Mouse (Mus musculus): ENCODE results near the gene I830077J02Rik.
"Not testable (repeated sequence)": the region's sequence is repeated elsewhere in the genome, so short reads cannot be mapped to it uniquely, and the experiment has no call there.

The I830077J02Rik gene

DNA sequence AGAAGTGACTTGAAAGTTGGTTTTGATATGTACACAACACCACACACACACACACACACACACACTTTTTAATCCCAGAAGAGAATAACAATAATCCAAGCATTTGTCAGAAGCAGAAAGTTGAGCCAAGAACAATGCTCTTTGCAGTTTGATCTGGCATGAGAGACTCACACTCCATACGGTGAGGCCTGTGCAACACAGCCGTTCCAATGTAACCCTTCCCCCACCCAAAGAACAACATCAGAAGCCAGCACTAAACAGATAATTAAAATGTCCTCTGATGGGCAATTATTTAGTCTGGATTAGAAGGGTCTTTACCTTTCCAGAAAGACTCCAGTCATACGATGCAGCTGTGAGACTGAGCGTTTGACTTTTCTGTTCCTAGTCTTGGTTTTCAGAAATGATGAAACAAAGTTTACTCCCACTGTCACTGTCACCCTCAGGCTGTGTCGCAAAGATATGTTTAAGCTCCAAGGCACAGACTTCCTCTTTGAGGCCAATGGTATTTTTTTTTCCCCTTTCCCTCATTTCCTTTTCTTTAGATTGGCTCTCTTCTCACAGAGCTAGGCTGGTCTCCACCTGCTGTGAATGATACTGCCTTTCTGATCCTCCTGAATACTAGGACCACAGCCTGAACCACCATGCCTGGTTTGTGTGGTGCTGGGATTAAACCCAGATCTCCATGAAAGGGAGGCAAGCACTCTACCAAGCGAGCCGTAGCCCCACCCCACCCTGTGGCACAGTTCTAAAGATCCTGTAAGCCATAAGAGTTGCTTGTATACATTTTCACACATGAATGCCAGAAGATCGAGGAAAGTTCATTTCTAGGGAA lies at the start of gene I830077J02Rik:
TSS of gene I830077J02Rik (minus strand) at position 425 of the 832 bp plus-strand sequence.
- DNase-seq, result no peak

DNA sequence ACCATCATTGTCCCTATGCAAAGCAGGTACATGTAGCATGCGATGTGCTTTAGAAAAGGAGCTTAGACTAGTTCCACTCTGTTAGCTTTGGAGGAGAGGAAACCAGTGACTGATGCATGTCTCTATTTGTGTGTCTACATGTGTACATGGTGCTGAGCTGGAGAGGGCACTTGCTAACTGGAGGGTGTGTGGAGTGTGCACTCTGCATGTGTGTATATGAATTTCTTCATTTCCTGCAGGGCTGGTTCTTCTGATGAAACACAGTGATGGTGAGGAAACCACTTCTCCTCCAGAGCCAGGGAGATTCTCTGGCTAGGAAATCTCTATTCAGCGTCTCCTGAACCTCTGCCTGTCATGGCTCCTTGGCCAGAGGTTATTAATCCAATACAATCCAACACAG lies 41.7 kb upstream of the I830077J02Rik start:
- no peak for DNase-seq

DNA sequence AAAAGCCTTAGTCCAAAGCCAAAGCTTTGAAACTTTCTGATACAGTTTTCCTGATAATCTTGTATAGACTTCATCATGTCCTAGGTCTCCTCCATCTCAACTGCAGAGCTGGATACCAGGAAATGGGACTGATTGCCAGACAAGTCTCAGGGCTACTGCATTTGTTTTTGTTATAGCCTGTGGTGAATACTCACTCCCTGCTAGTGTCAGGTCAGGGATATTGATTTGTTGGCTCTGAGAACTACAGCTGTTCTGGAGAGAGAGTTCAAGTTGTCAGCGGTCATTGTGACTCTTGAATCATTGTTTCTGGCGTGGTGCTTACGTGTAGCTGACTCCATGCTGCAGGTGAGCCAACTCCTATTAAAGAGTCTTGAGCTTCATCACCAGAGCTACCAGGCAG lies 40.9 kb upstream of the I830077J02Rik start, which contains the start of gene Ovgp1:
TSS of gene Ovgp1 (plus strand) at position 301 of the 400 bp plus-strand sequence.
- DNase-seq, result no peak

DNA sequence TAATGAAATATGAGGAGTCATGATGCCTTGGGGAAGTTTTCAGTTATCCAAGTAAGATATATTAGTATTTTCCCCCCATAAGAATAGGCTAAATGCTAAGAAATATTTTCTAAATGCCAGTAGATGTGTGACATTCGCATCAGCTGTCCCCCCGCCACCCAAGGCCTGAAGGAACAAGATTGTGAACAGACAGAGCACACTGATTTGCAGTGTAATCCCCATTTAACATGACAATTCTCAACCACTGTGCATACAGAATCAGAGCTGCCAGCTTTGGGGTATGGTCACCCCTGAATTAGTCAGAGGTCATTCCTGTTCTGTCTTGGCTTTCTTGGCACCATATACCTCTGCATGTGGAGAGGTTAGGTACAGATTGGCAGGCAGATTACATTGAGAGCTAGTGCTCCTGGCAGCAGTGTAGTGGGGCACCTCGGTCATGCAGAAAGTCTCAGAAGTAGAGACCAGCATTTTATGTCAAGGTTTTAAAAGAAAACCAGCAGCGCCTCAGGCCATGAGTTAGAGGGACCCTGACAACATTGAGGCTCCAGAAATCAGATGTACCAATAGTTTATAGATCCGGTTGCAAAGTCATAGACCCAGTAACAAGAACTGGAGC lies 39.5 kb upstream of the I830077J02Rik start:
- DNase-seq, result no peak

DNA sequence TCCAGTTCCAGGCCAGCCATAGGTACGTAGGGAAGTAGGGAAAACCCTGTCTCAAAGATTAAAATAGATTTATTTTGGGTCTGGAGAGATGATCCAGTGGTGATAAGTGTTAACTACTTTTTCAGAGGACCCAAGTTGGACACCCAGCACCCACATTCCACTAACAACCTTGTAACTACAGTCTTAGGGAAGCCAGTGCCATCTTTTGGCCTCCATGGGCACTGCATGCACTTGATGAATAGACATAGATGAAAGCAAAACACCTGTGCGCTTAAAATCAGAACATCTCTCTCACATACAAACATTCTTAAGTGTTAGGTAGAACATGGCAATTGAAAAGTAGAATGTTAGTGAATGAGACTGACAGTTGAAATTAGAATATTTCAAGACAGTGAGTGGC lies 28.2 kb upstream of the I830077J02Rik start:
- peak in 1 of 2 experiments; percentile 20 for DNase-seq

DNA sequence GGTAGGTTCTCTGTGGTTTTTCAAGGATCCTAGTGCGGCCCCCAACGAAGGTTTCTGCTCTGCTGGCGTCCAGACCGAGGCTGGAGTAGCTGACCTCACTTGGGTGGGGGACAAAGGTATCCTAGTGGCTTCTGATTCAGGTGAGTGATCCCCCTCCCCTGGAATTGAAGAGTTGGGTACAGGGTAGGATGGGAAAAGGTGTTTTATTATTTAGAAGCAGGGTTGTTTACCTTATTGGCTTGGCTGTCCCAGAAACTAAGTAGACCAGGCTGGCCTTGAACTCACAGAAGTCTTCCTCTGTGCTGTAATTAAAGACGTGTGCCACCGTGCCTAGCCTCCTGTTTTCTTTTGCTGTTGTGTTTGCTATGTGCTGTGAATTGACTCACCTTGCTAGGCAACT lies 27.5 kb upstream of the I830077J02Rik start, which contains the start of gene Atp5f1:
TSS of gene Atp5f1 (minus strand) at position 101 of the 400 bp plus-strand sequence.
- no peak for DNase-seq

DNA sequence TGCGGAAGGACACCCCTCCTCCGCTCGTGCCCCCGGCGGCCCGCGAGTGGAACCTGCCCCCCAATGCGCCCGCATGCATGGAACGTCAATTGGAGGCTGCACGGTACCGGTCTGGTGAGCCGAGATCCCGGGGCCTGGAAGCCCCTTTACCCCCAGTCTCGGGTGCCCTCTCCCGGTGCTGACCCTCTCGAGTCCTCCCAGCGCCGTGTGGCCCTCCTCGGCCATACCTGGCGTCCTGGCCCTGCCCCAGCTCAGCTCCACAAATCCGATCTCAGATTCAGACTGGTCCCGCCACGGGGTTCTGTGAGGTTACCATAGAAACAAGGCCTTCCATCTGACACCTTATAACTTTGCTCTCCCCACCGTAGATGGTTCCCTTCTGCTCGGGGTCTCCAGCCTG lies 27.1 kb upstream of the I830077J02Rik start:
- DNase-seq, result no peak

DNA sequence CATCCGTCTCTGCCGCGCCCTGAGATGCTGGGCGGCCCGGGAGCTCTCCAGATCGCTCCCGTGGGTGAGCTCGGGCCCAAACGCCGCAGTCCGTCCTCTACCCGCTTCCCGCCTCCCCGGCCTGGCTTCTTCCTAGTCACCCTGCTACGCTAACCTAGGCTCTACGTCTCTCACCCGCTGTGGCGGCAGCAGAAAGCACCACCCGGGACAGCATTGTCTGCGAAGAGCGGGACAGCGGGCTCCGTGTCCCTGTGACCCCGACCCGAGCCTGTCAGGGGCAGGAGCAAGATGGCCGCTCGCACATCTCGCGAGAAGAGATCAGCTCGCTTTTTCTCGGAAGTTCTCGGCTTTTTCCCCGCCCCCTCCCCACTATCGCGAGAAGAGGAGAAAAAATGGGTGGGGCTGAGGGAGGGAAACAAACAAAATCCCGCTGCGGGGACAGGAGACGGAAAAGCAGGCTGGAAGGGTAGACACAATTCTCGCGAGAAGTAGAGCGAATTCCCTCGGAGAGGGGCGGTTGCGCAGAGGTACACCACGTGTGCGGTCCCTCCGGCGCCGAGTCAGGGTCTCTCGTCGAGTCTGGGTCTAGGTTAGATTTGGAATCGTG lies 26.6 kb upstream of the I830077J02Rik start, which contains the start of gene Wdr77:
TSS of gene Wdr77 (plus strand) at position 396 of the 607 bp plus-strand sequence.
- peak; percentile 93 to 95 for DNase-seq

DNA sequence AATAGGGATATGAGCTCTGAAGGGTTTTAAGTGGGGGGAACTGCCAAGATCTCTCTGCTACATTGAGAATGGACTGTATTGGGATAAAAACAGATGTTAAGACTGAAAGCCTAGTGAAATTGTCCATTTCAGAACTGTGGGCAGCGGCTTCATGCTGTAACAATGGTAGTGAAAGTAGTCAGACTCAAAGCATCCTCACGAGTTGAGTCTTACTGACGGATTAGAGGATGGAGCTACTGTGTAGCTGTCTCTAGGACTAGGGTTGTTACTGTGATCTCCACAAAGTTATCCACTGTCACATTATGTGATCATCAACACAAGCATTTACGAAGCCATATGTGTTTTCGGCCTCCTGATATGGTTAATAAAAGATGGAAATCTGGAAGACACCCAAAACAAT lies 25.7 kb upstream of the I830077J02Rik start:
- no peak for DNase-seq

DNA sequence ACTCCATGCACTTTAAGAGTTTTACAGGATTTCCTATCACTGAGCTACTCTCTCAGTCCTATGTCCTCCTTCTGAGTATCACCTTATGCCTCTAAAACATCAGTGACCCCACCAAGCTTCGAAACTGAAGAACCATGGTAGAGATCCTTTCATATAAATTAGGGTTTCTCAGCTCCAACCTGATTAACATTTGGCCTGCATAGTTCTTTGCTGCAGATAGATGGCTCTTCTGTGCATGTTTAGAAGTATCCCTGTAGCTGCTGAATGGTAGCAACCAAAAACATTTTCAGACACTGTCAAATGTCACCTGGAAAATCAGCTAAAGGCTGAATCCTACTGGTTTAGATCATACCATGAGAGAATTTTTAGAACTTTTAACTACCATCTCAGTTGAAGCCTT lies 24.8 kb upstream of the I830077J02Rik start:
- no peak for DNase-seq

DNA sequence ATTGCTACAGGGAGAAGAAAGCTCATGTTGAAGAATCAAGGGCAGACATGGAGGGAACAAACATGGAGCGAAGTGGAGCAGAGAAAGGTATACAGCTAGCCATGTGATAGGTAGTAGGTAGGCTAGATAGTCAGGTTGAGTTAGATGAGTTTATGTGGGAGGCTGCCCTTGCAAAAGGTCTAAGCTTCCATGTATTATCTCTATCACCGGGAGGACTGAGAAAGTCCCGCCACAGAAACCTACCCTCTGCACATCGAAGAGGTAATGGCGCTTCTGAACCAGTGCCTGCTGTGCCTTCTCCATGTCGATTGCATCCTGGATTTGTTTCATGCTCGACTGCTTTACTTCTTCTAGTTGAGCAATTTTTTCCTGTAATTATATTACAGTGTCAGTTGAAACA lies 18.9 kb upstream of the I830077J02Rik start:
- DNase-seq, result no peak

DNA sequence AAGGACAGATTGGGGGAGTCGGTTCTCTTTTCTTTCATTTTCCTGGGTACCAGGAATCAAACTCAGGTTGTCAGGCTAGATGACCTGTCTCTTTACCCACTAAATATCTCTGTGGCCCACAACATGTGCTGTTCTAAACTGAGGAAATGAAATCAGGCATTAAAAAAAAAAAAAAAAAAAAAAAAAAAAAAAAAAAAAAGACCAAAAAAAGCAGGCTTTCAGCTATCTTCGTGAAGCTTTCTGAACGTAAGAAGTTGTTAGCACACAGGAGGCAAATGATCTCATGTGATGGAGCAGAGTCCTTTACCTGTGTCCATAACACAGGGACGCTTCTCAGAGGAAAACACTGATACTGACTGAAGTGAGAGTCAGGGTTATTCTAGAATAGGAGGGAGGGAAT lies 3.6 kb upstream of the I830077J02Rik start:
- no peak for DNase-seq

DNA sequence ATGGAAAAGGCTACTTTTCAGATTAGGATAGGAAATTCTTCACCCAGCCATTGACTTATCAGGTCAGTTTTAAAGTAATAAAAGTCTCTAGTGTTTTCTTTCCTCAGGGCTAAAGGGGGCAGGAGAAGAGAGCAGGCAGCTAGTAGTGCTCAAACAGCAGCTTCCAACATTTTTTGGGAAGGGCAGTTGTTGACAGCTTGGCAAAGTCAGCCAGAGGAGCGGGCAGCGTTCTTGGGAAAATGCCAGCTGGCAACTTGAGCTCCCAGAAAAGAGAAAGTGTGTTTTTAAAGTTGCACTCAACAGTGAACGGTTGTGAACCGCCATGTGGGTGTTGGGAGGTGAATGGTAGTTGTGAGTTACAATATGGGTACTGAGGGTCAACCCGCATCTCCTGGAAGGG lies 2.6 kb upstream of the I830077J02Rik start:
- no peak for DNase-seq

DNA sequence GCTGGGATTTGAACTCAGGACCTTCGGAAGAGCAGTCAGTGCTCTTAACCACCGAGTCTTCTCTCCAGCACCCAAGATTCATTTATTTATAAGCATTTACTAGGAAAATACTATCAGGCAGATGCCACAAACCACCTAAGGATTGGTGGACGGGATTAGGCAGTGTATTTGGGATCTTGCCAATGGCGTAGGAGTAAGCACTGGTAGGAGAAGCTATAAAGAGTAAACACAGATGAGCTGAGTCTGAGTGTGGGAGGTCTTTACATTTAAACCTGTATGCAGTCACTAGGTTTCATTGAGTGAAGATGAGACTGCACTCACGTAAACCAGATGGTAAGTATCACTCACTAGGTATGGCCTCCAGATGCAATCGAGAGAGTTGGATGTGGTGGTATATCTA lies 1.5 kb upstream of the I830077J02Rik start:
- DNase-seq, result no peak

DNA sequence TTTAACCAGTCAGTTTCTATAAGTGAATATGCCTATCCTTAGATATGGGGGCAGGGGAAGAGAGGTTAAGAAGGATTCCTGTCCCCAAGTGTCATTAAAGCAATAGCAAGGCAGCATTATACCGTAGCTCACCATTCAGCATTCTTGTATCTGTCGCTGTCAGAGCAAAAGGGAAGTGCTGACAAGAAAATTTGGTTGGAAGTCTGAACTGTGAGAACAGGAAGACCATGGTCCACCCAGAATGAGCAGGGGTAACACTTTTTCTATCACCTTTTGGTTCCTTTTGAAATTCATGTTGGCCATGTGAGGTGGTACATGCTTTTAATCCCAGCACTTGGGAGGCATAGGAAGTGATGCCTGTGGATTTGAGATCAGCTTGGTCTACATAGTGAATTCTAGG lies 1.4 kb downstream of the I830077J02Rik start:
- DNase-seq, result no peak

DNA sequence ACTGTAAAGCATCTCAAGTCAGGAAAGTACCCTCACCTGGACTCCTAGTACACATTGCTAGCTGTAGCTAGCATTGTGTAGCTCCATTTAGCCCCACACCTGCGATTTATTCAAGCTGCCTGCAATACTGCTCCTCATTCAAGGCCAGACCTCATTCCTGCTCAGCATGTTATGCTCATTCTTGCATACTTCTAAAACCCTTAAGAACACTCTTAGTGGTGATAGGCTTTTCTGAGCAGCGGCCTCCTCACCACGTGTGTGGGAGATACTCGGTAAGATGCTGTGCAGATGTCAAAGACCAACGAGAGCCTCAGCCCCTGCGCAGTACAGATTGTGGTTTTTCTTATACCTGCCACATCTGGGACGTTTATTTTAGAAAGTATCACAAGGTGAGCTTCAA lies 2.6 kb downstream of the I830077J02Rik start:
- DNase-seq, result peak in 1 of 2 experiments; percentile 27

DNA sequence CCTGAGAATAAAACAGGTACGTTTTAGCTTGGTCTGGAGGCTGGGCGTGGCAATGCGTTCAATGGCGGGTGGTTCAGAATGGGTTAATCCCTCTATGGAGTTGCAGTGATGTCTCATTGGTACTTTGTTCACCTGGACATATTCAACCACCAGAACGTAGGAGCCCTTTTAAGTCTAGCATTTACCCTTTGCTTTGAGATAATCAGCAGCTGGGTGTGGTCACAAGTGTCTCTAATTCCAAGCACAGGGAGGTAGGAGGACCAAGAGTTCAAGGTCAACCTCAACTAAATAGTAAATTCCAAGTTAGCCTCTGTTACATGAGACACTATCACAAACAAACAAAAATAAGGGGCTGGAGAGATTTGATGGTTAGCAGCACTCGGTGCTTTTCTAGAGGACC lies 3.7 kb downstream of the I830077J02Rik start:
- no peak for DNase-seq

DNA sequence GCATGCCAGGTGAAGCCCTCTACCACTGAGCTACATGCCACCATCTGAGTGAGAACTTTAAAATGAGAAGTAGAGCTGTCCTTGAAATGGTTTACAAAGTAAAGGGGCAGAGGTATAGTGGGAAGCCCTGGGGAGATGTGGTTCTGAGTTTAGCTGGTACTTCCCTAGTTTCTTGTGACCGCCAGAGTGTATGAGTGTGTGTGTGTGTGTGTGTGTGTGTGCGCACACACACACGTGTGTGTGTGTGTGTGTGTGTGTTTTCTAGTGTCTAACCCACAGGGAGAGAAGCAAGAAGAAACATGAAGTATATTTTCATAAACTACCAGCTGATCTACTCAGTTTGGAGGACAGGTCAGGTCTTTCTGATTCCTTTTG lies 4.3 kb downstream of the I830077J02Rik start:
- no peak for DNase-seq

DNA sequence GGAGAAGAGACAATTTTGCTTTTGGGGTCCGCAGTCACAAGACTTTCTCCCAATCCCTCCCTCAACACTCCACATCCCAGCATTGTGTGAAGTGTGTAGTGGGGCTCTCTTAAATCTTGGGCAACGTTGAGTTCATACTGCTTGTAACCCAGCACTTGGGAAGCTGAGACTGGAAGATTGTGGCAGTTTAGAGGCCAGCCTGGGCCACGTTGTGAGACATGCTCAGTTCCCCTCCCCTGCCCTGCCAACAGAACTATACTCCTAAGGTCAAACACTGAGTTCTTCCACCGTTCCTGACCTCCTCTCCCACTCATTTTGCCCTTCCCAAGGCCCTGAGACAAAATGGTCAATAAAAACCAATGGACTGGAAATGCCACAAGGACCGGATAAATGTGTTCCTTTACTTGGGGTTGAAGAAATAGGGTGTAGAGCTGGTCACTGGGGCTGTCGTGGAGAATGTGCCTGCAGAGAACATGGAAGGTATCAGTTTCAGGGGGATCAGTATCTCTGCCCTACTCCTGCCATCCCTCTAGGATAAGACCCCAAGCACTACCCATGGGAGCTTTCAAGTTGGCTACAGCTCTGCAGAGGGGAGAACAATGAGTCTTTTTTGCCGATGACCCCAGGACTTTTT lies 4.8 kb downstream of the I830077J02Rik start:
- no peak for DNase-seq

DNA sequence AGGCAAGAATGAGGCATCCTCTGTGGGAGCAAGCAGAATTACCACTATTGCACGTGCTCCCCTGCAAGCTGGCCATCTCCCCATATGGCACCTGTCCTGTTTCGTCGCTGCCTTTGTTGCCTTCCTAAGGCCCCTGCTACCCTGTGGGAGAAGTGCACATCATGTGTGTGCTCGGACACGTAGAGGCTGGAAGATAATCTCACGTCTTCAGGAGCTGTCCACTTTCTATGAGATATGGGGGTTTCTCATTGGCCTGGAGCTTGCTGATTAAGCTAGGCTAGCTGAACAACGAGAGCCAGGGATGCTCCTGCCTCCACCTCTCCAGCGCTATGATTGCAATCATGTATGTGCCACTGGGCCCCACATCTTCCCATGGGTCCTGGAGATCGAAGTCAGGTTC lies 7.8 kb downstream of the I830077J02Rik start:
- DNase-seq, result no peak

DNA sequence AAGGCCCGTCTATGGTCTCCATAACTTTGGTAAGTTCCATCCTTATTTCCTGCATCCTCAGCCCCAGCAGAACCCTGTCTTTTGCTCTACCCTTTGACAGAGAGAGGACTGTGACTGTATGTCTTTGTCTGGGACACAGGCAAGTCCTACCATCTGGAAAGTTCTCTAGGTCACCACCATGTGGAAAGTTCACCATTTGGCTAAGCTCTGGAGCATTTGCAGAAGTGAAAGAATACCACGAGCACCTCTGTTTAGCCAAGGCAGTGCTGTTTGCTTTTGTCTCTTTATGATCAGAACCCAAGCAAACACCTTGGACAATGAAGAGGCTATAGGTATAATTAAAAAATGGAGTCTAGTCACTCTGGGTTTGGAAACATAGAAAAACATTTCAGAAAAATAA lies 10.5 kb downstream of the I830077J02Rik start:
- DNase-seq, result no peak

DNA sequence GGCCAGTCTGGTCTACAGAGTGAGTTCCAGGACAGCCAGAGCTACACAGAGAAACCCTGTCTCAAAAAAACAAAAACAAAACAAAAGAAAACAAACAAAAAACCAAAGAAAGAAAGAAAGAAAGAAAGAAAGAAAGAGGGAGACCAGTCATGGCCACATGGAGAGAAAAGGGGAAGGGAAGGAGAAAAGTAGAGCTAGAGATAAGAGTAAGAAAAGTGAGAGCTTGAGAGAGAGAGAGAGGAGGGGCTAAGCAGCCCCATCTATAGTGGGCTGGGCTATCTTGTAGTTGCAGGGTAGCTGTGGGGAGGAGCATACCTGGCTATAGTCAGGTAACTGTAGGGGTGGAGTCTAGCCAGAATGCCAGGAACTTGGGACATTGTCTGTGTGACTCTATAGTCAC lies 11.7 kb downstream of the I830077J02Rik start:
- not testable (repeated sequence) for DNase-seq

DNA sequence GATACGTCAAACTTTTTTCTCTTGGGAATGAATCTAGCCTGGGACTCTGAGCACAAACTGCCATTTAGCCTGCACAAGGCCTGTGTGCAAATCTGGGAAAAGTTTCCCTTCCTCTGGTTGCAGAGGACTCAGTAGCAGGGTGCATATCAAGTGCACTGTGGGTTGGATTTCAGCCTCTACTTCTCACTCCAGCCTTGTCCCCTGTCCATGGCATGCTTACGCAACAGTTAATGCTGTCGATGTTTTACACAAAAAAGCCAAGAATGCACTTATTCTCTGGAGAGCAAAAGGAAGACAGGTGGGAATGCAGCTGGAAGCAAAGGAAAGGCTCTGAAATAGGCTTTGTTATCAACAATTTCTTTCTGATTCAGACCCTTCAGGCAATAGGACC lies 14.1 kb downstream of the I830077J02Rik start:
- no peak for DNase-seq

Measured in thymus, postnatal 36 days (tissue).